Mouse (Mus musculus) embryonic fibroblast, embryonic 13.5 days (primary cell): ENCODE data around the gene Tex46. TPM values are rescaled to one million over a fixed set of nuclear protein-coding genes. Genes with fewer than 3 reads are reported as not detected.

ENCODE experiments used
- H3K27ac ChIP-seq: 2 replicates; pipeline ENCODE4 v1.5.1; 2012; ENCODE audit warnings: low read length, control low read depth, inconsistent platforms; ENCODE audit not compliant: insufficient read depth
- H3K4me1 ChIP-seq: 2 replicates; pipeline ENCODE4 v1.6.1; 2011; ENCODE audit warnings: low read length; ENCODE audit not compliant: control insufficient read depth, insufficient read depth
- H3K4me3 ChIP-seq: 2 replicates; pipeline ENCODE4 v1.5.1; 2011; ENCODE audit warnings: mild to moderate bottlenecking, control low read depth, low read length; ENCODE audit not compliant: insufficient read depth
- CTCF ChIP-seq: IDR thresholded peaks from 2 replicates; pipeline ENCODE4 v1.5.1; 2011; ENCODE audit warnings: mild to moderate bottlenecking, control low read depth, low read length, moderate library complexity, borderline replicate concordance; ENCODE audit not compliant: insufficient read depth
- POLR2A ChIP-seq: IDR thresholded peaks from 2 replicates; pipeline ENCODE4 v1.6.1; 2011; ENCODE audit warnings: low read depth, mild to moderate bottlenecking, control low read depth, low read length, moderate library complexity
- polyA plus RNA-seq: library from polyadenylated mRNA; stranded (reverse); fragments of >200 nt; gene quantifications from 2 replicates; pipeline ENCODE4 v1.2.4, GENCODE M21; 2011; ENCODE audit warnings: low read depth; ENCODE audit not compliant: missing spikeins, insufficient read length

Tex46 gene
- polyA plus RNA-seq, 1 experiment, result not detected

DNA sequence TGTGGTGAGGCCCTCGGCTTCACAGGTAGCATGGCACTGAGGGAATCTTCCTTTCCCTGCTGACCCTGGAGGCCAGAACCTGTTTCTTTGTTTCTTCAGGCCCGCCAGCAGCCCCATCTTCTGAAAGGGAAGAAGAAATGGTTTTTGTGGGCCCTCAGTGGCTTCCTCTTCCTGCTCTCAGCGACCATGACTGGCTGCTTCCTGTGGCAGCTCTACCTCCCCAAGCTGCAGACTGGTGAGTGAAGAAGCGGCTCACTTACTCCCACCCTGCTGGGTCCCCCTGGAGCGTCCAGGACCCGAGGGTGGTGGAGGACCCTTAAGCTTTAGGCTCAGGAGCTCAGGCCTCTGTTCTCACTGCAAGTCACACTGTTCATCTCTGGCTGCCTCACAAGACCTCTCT, 16.4 kb downstream of the Tex46 start:
- Histone ChIP-seq H3K27ac (no peak overlapping the region), H3K4me3 (no peak overlapping the region), H3K4me1 (no peaks in the 10 kb centered on the region)
- TF ChIP-seq POLR2A, result no peak
- no peak for TF ChIP-seq CTCF

DNA sequence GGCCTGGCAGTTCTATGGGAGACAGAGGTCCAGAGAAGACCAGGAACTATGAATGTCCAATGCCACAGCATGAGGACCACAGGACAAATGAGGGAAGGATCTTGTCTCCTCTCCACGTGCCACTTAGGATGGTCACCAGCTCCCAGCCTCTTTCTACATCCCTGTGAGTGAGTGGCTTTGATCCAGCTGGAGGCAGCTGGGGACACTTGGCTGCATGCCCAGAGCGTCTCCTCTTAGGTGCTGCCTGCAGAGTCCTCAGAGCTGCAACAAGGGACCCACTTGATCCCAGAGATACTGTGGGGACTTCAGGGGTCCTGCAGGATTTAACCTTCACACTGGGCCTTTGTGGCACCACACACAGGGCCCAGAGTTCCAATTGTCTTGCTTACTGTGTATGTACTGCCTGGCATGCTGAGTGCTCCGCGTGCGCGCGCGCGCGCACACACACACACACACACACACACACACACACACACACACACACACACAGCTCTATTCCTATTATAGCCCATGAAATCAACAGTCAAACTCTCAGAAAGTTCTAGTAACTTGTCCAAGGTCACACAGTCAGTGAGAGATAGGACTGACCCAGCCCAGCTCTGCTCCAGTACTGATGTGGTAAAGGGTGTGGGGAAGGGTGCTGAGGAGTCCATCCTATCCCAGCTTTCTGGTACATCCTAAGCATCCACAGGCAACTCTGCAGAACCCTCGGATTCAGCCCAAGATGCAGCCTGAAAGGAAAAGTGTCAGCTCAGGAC, 21.2 kb downstream of the Tex46 start:
- no peak for TF ChIP-seq CTCF
- TF ChIP-seq POLR2A, result no peak
- Histone ChIP-seq H3K4me3 (no peak overlapping the region), H3K27ac (no peak overlapping the region), H3K4me1 (no peaks in the 10 kb centered on the region)

DNA sequence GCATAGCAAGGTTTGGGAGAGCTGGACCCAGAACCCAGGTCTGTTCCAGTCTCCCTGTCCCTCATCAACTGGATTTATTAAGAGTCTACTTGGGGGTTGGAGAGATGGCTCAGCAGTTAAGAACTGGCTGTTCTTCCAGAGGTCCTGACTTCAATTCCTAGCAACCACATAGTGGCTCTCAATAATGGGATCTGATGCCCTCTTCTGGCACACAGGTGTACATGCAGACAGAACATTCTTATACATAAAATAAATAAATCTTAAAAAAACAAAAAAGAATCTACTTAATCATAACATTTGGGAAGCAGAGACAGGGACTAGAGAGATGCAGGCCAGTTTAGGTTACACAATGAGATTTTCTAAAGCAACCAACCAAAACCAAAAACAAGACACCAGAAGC, 25.8 kb downstream of the Tex46 start:
- no peak for TF ChIP-seq CTCF
- no peak for TF ChIP-seq POLR2A
- H3K27ac ChIP-seq, result no peak overlapping the region
- H3K4me1 ChIP-seq, result no peaks in the 10 kb centered on the region
- no peak overlapping the region for H3K4me3 ChIP-seq

DNA sequence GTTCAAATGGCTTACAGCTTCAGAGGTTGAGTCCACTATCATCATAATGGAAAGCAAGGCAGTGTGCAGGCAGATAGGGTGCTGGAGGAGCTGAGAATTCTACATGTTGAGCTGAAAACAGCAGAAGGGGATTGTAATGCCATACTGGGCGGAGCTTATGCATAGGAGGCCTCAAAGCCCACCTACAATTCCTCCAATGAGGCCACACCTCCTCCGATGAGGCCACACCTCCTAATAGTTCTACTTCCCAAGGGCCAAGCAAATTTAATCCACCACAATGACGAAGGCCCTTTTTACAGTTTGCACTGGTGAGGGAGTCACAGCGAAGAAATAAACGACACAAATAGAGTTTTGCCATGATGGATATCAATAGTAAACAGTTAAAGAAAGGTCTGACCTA, 26.3 kb downstream of the Tex46 start:
- no peak for TF ChIP-seq CTCF
- no peak for TF ChIP-seq POLR2A
- Histone ChIP-seq H3K4me3 (no peak overlapping the region), H3K27ac (no peak overlapping the region), H3K4me1 (no peaks in the 10 kb centered on the region)

DNA sequence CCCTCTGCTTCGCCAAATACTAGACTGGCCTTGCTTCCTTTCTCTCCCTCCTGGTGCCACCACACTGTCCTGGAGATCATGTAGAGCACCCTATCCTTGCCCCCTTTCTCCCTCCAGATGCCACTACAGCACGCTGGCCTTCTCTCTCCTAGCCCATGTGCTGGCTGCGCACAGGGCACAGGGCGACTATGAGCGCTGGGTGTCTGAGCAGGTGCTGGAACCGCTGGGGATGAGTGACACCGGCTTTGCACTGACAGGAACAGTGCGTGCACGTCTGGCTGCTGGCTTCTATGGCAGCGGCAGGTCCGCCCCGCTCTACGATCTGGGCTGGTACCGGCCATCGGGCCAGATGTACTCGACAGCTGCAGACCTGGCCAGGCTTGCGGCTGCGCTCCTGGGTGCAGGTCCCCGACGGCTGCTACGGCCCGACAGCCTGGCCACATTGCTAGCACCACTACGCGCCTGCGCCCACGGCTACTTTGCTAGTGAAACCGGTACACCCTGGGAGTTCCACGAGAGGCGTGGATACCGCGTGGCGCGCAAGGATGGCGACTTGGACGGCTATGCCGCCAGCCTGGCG, 26.8 kb downstream of the Tex46 start:
- TF ChIP-seq CTCF (no peak), POLR2A (no peak)
- H3K4me1 ChIP-seq, result no peaks in the 10 kb centered on the region
- H3K4me3 ChIP-seq, result peak overlapping the region; percentile 2
- H3K27ac ChIP-seq, result no peak overlapping the region

DNA sequence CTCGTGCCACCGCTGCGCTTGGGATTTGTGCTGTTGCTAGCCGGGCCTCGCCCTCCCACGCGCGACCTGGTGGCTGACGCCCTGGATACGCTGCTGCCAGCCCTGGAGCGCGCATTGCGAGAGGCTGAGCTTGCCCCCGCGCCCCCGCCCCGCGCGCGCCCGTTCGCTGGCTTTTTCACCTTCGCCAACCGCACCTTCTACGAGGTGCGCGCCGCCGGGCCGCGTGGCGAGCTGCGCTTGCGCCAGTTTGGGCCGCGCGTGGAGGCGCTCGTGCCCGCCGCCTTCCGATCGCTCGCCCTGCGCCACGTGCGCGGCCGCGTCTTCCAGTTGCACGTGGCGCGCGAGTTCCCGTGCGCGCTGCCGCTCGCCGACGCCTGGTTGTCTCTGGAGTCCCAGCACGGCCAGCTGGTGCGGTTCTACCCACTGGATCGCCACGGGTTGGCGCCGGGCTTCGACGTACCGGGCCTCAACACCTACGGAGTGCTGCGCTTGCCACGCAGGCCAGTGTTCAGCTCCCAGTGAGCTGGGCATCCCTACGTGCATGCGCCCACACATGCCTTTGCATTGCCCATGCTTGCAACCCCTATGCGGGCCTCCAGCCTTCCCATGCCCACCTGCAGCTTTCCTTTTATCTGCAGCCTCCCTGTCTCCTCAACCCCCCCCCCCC, 27.5 kb downstream of the Tex46 start:
- Histone ChIP-seq H3K4me1 (no peaks in the 10 kb centered on the region), H3K4me3 (peak overlapping the region; percentile 2), H3K27ac (no peak overlapping the region)
- TF ChIP-seq CTCF, result no peak
- TF ChIP-seq POLR2A, result no peak

DNA sequence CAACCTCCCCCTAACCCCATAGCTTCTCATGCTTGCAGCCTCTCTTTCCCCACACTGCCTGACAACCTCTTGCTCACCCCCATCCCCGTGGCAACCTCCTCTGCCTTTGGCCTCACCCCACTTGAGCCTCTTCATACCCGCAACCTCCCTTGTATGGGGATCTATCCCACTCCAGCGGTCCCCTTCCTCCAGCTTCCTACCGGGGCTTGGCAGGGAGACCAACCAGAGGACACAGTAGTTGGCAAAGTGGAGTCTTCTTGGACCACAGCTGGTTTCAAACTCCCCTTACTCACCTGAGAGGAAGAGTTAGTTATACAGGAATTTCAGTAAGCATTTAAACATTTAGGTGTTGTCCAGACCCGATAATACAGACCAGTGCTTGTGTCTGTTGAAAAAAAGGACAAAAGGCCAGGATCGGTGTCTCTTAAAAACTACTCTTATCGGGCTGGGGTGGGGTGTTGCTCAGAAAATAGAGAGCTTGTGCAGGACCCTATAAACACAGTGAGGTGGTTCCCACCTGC, 28.1 kb downstream of the Tex46 start:
- no peak overlapping the region for H3K27ac ChIP-seq
- no peak overlapping the region for H3K4me3 ChIP-seq
- H3K4me1 ChIP-seq, result no peaks in the 10 kb centered on the region
- TF ChIP-seq POLR2A (no peak), CTCF (no peak)

DNA sequence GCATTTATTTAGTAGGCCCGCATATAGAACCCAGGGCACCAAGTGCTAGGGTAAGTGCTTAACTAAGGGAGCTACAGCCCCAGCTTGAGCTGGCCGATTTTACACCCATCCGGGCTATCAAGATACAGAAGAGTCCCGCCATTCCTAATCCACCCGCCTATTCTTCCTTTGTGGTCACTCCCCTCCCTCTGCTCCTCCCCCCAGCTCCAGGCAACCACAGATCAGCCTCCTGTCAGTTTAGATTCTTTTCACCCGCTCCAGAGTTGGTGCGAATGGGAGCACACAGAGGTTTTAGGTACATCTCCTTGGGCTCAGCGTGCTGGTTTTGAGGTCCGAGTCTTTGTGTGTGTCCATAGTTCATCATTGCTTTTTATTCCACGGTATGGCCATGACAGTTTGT, 28.7 kb downstream of the Tex46 start:
- no peak overlapping the region for H3K27ac ChIP-seq
- no peak overlapping the region for H3K4me3 ChIP-seq
- H3K4me1 ChIP-seq, result no peaks in the 10 kb centered on the region
- TF ChIP-seq POLR2A (no peak), CTCF (no peak)

DNA sequence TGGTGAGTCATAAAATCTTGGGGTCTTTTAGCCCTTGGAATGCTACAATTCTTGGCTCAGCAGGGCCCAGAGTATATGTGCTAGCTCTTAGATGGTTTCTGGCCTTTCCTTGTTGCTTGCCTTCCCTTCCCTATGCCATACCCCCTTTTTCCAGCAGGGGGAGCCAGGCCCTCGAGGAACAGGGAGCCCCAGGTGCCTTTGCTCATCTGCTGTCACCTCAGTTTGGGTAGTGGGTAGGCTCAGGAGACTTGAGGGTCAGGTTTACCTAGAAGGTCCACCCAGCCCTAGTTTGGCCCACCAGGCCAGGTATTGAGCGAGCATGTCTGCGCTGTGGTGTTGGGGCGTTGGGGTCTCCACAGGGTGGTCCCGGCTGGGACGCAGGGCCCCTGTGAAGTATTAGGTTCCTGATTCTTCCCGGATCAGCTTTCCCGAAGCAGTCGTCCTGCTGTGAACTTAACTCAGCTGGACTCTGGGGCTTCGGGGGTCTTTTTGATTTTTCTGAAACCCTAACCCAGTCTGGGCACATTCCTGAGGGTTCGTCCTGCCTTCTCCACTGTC, 38.8 kb downstream of the Tex46 start:
- Histone ChIP-seq H3K27ac (peak overlapping the region; percentile 89), H3K4me3 (no peak overlapping the region), H3K4me1 (no peaks in the 10 kb centered on the region)
- TF ChIP-seq CTCF (peak; percentile 87), POLR2A (no peak)
